Mouse (Mus musculus) adrenal gland (tissue): ENCODE measurements around the gene Ttc28.

Source experiments
- intact Hi-C: fragments of 180-260 bp; cut with DNase I; formaldehyde crosslinking; loops from one replicate; pipeline ENCODE4 v1.15.1; 2025
- microRNA-seq, 2 experiments: library from miRNA; unstranded; fragments of <30 nt; microRNA quantifications; one replicate each; pipeline ENCODE4; 2019

The Ttc28 gene

GRCm38 (mm10) chr5:111315061-111315460 lies 435.5 kb downstream of the Ttc28 start:
- intact Hi-C loops: no loop called here

GRCm38 (mm10) chr5:111317526-111317925 lies 437.9 kb downstream of the Ttc28 start:
- intact Hi-C loops: no loop called here

GRCm38 (mm10) chr5:111318946-111319345 lies 439.3 kb downstream of the Ttc28 start:
- intact Hi-C loops: no loop called here

- intact Hi-C loops: no loop called here
Observed at GRCm38 (mm10) chr5:111325813-111326212, 446.2 kb downstream of the Ttc28 start.

- intact Hi-C loops: no loop called here
Observed at GRCm38 (mm10) chr5:111327420-111327819, 447.8 kb downstream of the Ttc28 start.

- intact Hi-C loops: no loop called here
Observed at GRCm38 (mm10) chr5:111329782-111330416, 450.3 kb downstream of the Ttc28 start.

- intact Hi-C loops: no loop called here
Observed at GRCm38 (mm10) chr5:111330417-111331098, 451.0 kb downstream of the Ttc28 start, which contains the start of gene Pitpnb. TSS of gene Pitpnb (plus strand) at chr5:111330763.

- intact Hi-C loops: no loop called here
Observed at GRCm38 (mm10) chr5:111331099-111331435, 451.5 kb downstream of the Ttc28 start.

GRCm38 (mm10) chr5:111335939-111336691 lies 456.5 kb downstream of the Ttc28 start:
- intact Hi-C loops: no loop called here

Small RNA genes lying within 50 kb of the gene (microRNA-seq; reads per million reads assigned to microRNA genes)
- 5.2 to 7.2 reads per million in 2 experiments for gene Mir701
